Mouse (Mus musculus): Measurements from ENCODE around the gene Ccnq.
A peak's percentile ranks its signal among the peaks of the same experiment; 100 is the strongest.

The Ccnq gene

GRCm38 (mm10) chr11:78750885-78751842, at the start of gene Ccnq:
TSS of gene Ccnq (minus strand) at chr11:78751729.
- DNase-seq = peak; percentile 72

GRCm38 (mm10) chr11:78801094-78801493, 49.6 kb upstream of the Ccnq start:
- DNase-seq = no peak

GRCm38 (mm10) chr11:78796072-78796729, 44.7 kb upstream of the Ccnq start:
- no peak for DNase-seq

DNA sequence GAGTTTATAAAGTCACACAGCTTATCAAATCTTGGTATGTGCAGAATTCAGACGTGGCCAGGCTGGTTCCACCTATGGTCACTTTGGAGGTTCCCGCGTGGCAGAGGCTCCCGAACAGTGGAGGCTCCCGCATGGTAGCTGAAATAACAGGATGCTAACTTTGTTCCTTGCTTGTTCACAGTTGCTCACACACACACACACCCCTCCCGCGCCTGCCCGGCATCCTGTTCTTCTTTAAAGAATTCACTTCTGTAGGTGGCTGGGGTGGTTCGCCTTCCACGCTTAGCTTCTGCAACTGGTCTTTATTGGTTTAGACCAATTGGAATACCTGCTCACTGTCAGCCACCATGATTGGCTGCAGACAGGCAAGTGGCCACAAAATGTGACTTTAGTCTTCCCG, 41.6 kb upstream of the Ccnq start:
- DNase-seq = no peak

- no peak for DNase-seq
These were observed 40.9 kb upstream of the Ccnq start for GRCm38 (mm10) chr11:78792465-78792864.

- peak; percentile 14 for DNase-seq
These were observed 40.5 kb upstream of the Ccnq start for GRCm38 (mm10) chr11:78792055-78792454.

- peak; percentile 90 for DNase-seq
These were observed 40.1 kb upstream of the Ccnq start for GRCm38 (mm10) chr11:78791582-78791981.

DNA sequence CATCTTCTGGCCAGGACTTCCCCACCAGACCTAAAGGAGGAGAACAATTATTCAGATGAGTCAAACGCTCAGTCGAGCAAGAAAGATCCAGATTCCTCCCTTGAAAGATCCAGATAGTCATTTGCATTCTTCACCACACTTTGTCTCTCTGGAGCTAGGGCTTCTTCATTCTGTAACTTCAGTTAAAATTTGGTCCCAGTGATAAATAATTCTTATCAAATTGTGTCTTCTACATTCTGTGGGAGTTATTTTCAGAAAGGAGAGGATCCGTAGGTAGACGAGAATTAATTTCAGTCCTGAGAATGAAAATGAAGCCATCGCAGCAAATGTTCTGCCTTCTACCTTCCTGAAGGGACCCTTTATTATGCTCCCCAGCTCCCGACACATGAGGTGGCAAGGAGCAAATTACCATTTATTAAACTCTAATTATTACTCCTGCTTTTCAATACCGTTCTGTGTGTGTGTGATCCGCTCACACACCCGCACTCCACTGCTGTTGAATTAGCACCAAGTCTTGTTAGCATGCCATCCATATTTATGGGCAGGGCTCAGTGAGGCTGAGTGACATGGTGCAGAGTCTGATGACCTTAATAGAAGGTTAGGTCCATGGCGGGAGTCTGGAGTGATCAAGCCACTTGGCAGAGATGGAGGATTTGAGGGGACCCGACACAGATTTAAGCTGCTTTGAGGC, 38.0 kb upstream of the Ccnq start:
- DNase-seq = no peak

DNA sequence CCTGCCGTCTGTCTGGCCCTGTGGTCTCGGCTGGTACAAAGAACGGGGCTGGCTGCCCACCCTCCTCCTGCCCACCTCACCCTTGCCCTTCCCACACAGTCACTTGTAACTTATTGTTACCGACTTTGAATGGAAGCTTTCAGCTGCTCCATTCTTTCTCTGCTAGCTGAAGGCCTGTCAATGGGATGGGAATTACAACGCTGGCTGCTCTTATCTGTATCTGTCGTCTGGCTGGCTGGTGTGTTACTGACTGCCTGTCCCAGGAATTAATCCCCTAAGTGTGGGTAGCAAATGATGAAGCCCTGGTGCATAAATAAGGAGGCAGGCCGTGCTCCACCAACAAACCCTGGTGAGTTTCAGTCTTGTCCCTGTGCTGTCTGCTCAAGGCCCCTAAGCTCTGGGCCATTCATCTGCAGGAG, 34.5 kb upstream of the Ccnq start:
- no peak for DNase-seq

- DNase-seq = no peak
These were observed 31.3 kb upstream of the Ccnq start for GRCm38 (mm10) chr11:78782791-78783347.

DNA sequence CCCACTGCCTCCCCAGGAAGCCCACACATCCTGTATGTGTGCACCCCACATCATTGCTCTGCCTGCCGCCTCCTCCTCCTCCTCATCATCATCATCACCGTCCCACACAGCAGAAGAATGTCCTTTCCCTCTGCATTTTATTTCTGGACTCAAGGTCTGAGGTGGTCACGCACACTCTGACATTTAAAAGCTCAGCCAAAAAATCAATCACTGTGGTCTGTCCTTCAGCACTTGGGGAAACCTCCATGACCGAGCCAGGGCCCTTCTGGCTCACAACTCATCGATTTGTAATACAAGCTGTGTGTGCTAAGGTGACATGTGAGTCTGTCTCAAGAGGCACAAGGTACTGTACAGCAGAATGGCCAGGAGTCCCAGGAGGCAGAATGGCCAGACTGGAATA, 30.8 kb upstream of the Ccnq start:
- no peak for DNase-seq

GRCm38 (mm10) chr11:78780571-78780970, 29.0 kb upstream of the Ccnq start:
- no peak for DNase-seq

DNA sequence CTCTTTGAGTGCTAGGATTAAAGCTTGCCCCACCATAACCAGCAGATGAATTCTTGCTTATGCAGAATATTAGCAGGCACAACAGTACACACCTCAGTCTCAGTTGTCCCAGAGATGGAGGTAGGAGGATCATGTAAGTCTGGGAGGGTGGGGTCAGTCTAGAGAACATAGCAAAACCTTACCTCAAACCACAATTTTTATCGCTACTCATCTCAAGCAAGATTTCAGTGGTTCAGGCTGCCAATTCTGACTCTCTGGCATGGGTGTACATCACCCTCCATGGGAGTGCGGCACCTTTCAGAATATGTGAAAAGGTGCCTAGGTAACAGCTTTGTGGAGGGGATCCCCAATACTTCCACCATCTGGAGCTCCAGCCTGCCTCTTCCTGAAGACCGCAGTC, 28.5 kb upstream of the Ccnq start:
- DNase-seq = no peak

DNA sequence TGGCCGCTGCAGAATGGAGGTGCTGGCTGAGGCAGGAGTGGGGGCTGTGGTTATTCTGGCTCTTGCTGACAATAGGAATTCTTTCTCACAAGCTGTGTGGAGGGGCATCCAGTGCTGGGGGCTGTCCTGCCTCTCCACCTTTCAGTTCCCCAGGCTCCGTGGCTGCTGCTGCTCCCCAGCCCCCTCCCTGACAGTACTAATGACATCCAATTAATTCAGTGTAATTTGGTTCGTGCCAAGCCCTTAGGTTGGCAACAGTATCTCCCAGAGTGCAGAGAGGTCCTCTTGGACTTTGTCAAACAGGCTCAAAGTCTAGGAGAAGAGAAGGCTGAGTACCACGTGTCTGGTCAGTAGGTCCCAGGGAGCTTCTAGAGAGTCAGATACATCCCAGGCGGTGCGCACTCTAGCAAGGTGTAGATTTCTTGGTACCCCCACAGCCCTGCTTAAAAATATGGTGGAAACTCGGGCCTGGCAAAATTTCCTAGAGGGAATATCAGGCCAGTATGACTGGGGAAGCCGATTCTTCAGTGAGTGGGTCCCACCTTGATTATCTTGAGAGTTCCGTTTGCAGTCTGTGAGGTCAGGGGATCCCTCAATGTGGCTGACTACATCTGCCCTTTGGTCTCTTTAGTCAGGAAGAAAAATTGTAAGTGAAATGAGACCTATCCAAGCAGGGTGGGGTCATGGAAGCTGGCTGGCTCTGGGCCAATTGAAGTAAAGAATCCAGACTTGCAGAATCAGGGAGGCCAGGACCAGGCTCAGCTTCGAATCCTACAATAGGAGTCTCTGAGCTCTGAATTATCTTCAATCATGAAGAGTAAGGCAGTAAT, 26.5 kb upstream of the Ccnq start:
- DNase-seq = peak; percentile 85

GRCm38 (mm10) chr11:78771751-78772283, 20.3 kb upstream of the Ccnq start:
- DNase-seq = no peak

- no peak for DNase-seq
These were observed 18.9 kb upstream of the Ccnq start for GRCm38 (mm10) chr11:78770436-78770835.

DNA sequence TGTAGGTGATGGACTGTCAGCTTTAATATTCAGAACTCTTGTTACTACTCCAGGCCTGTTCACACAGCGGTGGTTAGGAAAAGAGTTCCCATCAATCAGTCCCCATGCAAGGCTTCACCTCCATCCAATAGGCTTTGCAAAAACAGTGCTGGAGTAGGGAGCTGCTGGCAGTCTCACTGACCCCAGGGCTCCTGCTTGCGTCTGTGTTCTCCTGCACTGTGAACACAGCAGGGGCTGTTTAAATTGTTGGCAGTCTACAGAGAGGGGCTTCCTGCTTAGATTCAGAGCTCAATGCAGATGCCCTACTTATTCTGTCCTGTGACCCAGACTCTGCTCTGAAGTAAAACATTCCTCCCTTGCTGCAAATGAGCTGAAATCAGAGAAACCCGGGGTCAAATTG, 17.2 kb upstream of the Ccnq start:
- DNase-seq = no peak

DNA sequence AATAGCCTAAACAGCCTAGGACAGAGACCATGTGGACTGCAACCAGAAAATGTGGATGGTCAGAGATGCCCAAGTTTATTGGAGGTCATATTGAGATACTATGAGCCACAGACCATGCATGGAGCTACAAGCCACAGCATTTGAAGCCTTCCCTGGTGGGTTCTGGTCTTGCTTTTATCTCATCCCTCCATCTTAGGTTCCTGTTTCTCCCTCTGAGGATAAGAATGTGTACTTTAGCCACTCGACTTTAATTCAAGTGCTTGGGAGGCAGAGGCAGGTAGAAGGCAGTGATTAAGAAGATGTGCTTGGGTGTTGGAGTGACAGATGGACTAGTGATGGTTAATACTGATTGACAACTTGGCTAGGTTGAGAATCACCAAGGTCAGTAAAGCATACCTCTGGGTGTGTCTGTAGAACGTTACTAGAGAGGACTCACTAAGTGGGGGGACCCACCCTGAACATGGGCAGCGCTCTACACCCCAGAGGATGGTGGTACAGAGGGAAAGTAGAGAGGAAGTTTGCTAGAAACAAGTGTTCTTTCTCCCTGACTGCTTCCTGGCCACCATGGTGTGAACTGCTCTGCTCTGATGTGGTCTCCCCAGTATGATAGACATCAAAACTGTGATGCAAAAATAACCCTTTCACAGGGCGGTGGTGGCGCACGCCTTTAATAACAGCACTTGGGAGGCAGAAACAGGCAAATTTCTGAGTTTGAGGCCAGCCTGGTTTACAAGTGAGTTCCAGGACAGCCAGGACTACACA, 14.7 kb upstream of the Ccnq start:
- no peak for DNase-seq

GRCm38 (mm10) chr11:78764820-78765219, 13.3 kb upstream of the Ccnq start:
- peak; percentile 31 for DNase-seq

DNA sequence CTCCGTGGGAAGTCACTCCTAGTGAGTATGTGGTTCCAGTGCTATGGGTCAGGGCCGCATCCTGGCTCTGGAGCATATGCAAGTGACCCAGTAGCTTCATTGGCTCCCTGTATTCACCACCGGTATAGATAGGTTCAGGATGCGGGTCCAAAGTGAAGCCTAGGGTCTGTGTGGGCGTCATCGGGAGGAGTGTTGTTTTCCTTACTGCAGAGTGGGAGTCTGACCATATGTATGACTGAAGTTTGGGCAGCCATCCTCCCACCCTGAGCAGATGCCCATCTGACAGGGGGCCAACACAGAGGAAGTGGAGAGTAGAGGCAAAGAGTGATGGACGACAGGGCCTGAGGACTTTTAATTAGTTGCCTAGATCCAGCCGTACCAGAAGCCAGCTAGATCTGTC, 12.8 kb upstream of the Ccnq start:
- peak; percentile 7 for DNase-seq

- no peak for DNase-seq
These were observed 10.7 kb upstream of the Ccnq start for GRCm38 (mm10) chr11:78762201-78762600.

Measured in kidney, adult 9 months (tissue).